Mouse (Mus musculus) heart, postnatal 0 days (tissue): ENCODE measurements around the gene Crtc3. TPM values are rescaled to one million over a fixed set of nuclear protein-coding genes. Genes with fewer than 3 reads are reported as not detected.

Experiments
- ATAC-seq: fragments of 200-750 bp; cut with Nextera tagmentation; 2 replicates; pipeline ENCODE4 v1.8.0; 2017; ENCODE audit warnings: low read depth, moderate number of reproducible peaks, moderate library complexity; ENCODE audit not compliant: insufficient read depth
- DNase-seq: peaks from one replicate; pipeline ENCODE4 v3.0.0-alpha.2; 2016; ENCODE audit warnings: low spot score
- H3K27ac ChIP-seq: fragments of 300-500 bp; sonication (generic); 2 replicates; pipeline ENCODE4 v1.5.1; 2014; ENCODE audit warnings: low read depth, mild to moderate bottlenecking
- H3K27me3 ChIP-seq: fragments of 300-500 bp; sonication (generic); 2 replicates; pipeline ENCODE4 v1.6.1; 2014; ENCODE audit warnings: low read length, mixed read lengths; ENCODE audit not compliant: control insufficient read depth, insufficient read depth
- H3K36me3 ChIP-seq: fragments of 300-500 bp; sonication (generic); replicated peaks from 2 replicates; pipeline ENCODE4 v1.6.1; 2014; ENCODE audit warnings: low read length, mixed read lengths; ENCODE audit not compliant: control insufficient read depth, insufficient read depth
- H3K4me1 ChIP-seq: fragments of 300-500 bp; sonication (generic); 2 replicates; pipeline ENCODE4 v1.6.1; 2014; ENCODE audit warnings: antibody characterized with exemption; ENCODE audit not compliant: control insufficient read depth, insufficient read depth
- H3K4me2 ChIP-seq: fragments of 300-500 bp; sonication (generic); 2 replicates; pipeline ENCODE4 v1.6.1; 2014; ENCODE audit warnings: low read depth, mild to moderate bottlenecking, low read length, moderate library complexity
- H3K4me3 ChIP-seq: fragments of 300-500 bp; sonication (generic); 2 replicates; pipeline ENCODE4 v1.5.1; 2014; ENCODE audit warnings: low read depth, low read length
- H3K9ac ChIP-seq: fragments of 300-500 bp; sonication (generic); replicated peaks from 2 replicates; pipeline ENCODE4 v1.6.1; 2014; ENCODE audit warnings: low read depth, low read length, mixed read lengths
- H3K9me3 ChIP-seq: fragments of 300-500 bp; sonication (generic); replicated peaks from 2 replicates; pipeline ENCODE4 v1.6.1; 2016; ENCODE audit warnings: low read length; ENCODE audit not compliant: control insufficient read depth
- CTCF ChIP-seq: IDR thresholded peaks from 2 replicates; pipeline ENCODE4 v1.5.1; 2016; ENCODE audit warnings: antibody characterized with exemption, control low read depth, low read depth
- EP300 ChIP-seq: IDR thresholded peaks from 2 replicates; pipeline ENCODE4 v1.6.1; 2016; ENCODE audit warnings: antibody characterized with exemption, low read depth
- WGBS: fragments of 180-500 bp; shearing (Covaris S2); extraction: QIAGEN DNeasy Blood & Tissue Kit; methylation state at CpG from one replicate; pipeline ENCODE4 v1.1.7; 2014; 5-methylcytosine and 5-hydroxymethylcytosine counted together
- polyA plus RNA-seq: library from polyadenylated mRNA; unstranded; fragments of >200 nt; fragmentation: Nextera tagmentation; extraction: Ambion mirVana; gene quantifications from 2 replicates; pipeline ENCODE4 v1.2.1, GENCODE M21; 2015
- total RNA-seq: library from RNA; depleted of rRNA; stranded (reverse); fragments of >200 nt; gene quantifications from 2 replicates; pipeline ENCODE4 v1.2.3, GENCODE M21; 2014; ENCODE audit warnings: low replicate concordance

Gene Crtc3
- total and polyA plus RNA-seq, 2 experiments from 2014 or later, result 11.4 to 24.9 TPM

DNA sequence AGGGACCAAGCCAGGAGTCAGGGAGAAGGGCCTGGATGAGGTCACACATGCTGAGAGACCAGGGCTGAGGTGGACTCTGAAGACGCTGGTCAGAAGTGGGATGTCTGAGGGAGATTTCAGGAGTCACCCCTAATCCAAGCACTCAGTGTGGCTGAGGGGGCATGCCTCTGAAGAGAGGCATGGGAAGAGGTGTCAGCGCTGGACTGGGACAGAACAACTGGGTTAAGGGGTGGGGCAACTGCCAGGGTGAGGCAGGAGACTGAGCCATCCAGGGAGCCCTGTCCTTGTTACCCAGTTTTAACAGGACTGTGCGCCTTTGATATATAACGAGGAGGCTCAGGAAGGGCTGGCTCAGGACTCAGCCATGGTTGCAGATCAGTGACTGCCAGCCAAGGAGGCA lies 102.5 kb downstream of the Crtc3 start:
- Histone ChIP-seq H3K4me1 (peaks cover 13% of the 10 kb centered on the region), H3K9ac (no peak overlapping the region), H3K4me2 (no peak overlapping the region), H3K36me3 (peaks cover 29% of the 10 kb centered on the region), H3K9me3 (no peaks in the 10 kb centered on the region), H3K27ac (peak overlapping the region; percentile 82), H3K27me3 (0 out of 2 replicates have a peak, but pooled peaks cover 5% of the 10 kb centered on the region), H3K4me3 (no peak overlapping the region)
- DNase-seq (no peak), ATAC-seq (no peak)
- TF ChIP-seq EP300 (no peak), CTCF (no peak)
- 66% methylated on average over 4 of the region's 4 CpGs for WGBS

DNA sequence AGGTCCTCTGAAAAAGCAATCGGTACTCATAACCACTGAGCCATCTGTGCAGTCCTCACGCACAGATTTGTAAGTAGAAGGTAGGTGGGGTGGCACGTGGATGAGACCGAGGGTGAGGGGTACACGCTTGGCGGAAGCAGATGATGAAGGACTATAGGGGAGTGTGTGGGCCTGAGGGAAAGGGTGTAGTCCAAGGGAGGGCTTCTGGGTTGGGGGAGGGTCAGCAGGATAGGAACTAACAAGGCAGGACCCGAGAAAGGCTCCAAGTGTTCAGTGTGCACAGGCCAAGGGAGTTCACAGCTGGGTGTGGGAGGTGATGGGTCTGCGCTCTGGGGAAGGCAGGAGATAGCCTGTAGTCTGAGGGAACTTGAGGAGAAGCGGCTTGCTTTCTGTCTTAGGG lies 103.3 kb downstream of the Crtc3 start:
- DNase-seq, result no peak
- Histone ChIP-seq H3K27me3 (0 out of 2 replicates have a peak, but pooled peaks cover 5% of the 10 kb centered on the region), H3K4me3 (no peak overlapping the region), H3K4me2 (no peak overlapping the region), H3K9me3 (no peaks in the 10 kb centered on the region), H3K27ac (no peak overlapping the region), H3K36me3 (peaks cover 22% of the 10 kb centered on the region), H3K4me1 (peaks cover 13% of the 10 kb centered on the region), H3K9ac (no peak overlapping the region)
- WGBS, result 78% methylated on average over 9 of the region's 9 CpGs
- no peak for ATAC-seq
- no peak for TF ChIP-seq EP300
- no peak for TF ChIP-seq CTCF

DNA sequence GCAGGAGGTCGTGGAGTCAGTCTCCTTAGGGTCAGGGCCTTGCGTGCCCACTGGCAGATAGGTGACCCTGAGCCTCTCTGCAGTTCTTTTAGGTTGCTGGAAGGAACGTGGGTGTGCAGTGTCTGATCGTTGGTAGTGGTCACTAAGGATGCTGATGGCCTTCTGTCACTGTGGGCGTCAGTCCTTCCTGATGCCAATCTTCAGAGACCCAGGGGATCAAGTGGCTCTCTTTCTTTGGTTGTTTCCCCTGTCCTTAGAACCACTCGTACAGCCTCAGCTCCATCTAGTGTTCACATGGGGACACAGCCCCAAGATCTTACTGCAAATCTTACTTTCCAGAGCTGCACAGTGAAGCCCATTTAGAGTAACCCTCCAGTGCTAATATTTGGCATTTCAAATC lies 104.7 kb downstream of the Crtc3 start:
- 0 out of 2 replicates have a peak overlapping the region, but pooled peaks have one; percentile 70 for H3K27ac ChIP-seq
- peaks cover 8% of the 10 kb centered on the region for H3K36me3 ChIP-seq
- no peak overlapping the region for H3K4me2 ChIP-seq
- no peaks in the 10 kb centered on the region for H3K9me3 ChIP-seq
- ATAC-seq (peak; percentile 45), DNase-seq (peak; percentile 73)
- no peak overlapping the region for H3K4me3 ChIP-seq
- H3K4me1 ChIP-seq, result peaks cover 13% of the 10 kb centered on the region
- 28% methylated on average over 6 of the region's 6 CpGs for WGBS
- TF ChIP-seq CTCF, result peak; percentile 90
- no peak for TF ChIP-seq EP300
- 0 out of 2 replicates have a peak, but pooled peaks cover 5% of the 10 kb centered on the region for H3K27me3 ChIP-seq
- H3K9ac ChIP-seq, result no peak overlapping the region

DNA sequence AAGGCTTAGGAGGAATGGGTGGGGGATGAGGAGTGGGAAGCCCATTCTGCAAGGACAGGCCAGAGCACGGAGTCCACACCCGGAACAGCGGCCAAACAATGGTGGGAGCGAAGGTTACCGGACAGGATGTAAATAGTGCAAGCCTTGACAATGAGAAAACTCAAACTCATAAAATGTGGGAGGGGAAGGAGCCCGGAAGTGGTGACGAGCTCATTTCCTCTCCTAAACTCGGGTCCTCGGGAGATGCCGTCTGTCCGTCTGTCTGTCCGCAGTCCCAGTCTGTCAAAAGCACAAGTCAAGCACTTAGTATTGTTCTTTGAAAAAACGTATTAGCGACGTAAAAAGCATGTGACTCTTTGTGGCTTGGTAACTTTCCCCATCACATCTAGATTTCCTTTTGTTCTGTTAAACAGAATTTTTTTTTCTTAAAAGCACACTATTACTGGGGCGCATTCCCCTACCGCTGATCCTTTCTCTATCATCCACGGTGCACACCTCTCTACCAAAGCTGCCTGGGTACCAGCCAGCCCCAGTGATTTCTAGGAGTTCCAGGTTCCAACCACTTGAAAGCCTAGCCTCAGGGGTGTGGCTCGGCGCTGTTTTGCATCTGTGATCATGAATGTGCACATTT lies 105.7 kb downstream of the Crtc3 start:
- TF ChIP-seq CTCF (no peak), EP300 (peak; percentile 72; the same call in 1 of the 2 replicates)
- WGBS, result 49% methylated on average over 20 of the region's 20 CpGs
- no peak overlapping the region for H3K4me3 ChIP-seq
- no peaks in the 10 kb centered on the region for H3K36me3 ChIP-seq
- no peaks in the 10 kb centered on the region for H3K9me3 ChIP-seq
- no peak overlapping the region for H3K9ac ChIP-seq
- ATAC-seq, result peak; percentile 60
- peak overlapping the region; percentile 29 for H3K4me2 ChIP-seq
- 0 out of 2 replicates have a peak, but pooled peaks cover 5% of the 10 kb centered on the region for H3K27me3 ChIP-seq
- DNase-seq, result peak; percentile 64
- H3K27ac ChIP-seq, result peak overlapping the region; percentile 70
- peaks cover 13% of the 10 kb centered on the region for H3K4me1 ChIP-seq

DNA sequence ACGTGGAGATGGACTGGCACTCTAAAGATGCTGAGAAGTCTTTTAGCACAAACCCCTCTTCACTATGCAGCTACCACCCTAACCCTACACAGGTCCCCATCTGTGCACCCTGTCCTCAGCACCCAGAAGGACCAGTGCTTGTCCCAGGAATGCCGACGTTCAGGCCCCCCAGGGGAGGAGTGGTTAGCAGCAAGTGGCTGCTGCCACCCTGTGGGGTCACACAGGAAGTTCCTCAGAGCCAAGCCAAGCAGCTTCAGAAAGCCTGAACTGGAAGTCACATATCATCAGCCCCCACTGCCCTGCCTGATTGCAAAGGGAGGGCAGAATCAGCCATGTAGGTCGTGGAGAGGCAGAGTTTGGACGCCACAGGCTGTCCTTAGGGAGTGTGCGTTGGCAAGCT lies 108.3 kb downstream of the Crtc3 start:
- WGBS, result 16% methylated on average over 6 of the region's 6 CpGs
- Histone ChIP-seq H3K9me3 (no peaks in the 10 kb centered on the region), H3K4me3 (no peak overlapping the region), H3K36me3 (no peaks in the 10 kb centered on the region), H3K27me3 (0 out of 2 replicates have a peak, but pooled peaks cover 5% of the 10 kb centered on the region), H3K4me1 (no peaks in the 10 kb centered on the region), H3K4me2 (no peak overlapping the region), H3K27ac (no peak overlapping the region), H3K9ac (no peak overlapping the region)
- peak; percentile 84 for TF ChIP-seq CTCF
- TF ChIP-seq EP300, result no peak
- DNase-seq, result peak; percentile 59
- ATAC-seq, result peak; percentile 44; the same call in 1 of the 2 replicates
